Mouse (Mus musculus): Measurements from ENCODE around the gene Rdh16f2. TPM values are rescaled to one million over a fixed set of nuclear protein-coding genes. Genes with fewer than 3 reads are reported as not detected.
"Not testable (repeated sequence)": the region's sequence is repeated elsewhere in the genome, so short reads cannot be mapped to it uniquely, and the experiment has no call there.

The Rdh16f2 gene
- total RNA-seq, 2 experiments from 2014 or later, result not detected

DNA sequence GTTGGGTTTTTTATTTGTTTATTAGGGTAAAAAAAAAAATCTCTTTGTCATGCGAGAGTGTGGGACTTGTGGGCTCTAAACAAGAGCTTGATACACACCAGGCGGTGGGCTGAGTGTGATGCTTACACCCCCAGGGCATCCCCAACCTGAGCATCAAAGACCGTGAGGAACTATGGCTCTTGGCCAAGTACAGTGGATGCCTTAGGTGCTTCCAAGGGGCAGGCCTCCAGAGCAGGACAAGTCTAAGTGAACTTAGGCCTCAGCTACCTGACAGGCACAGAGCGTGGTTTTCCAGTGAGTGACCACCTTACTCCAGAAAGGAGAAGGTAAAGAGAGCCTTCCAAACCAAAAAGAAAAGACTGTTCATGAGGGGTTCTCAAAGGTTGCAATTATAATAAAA lies 20.7 kb downstream of the Rdh16f2 start:
- no peak for ATAC-seq (replicated peaks; ENCODE audit: poor library complexity, severe bottlenecking)

DNA sequence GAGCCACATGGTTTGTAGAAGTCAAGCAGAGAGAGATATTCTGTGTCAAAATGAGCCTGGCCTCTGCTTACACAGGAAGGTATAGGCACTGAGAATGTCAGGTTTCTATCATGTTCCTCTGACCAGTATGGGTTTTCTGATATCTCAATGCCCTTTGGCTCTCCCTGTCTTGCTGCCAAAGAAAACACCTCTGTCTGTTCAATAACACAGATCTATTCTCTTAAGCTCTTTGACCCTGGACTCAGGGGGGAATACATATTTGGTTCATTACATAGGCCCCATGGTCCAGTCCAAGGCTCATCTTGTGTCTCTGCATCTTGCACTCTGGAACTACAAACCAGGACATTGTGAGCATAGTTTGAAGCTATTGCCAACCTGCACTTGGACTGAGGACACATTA lies 22.3 kb downstream of the Rdh16f2 start, which contains the start of gene Rdh7:
Rdh7 (minus strand) TSS at position 213 of the 400 bp plus-strand sequence.
- no peak for ATAC-seq (replicated peaks; ENCODE audit: poor library complexity, severe bottlenecking)

DNA sequence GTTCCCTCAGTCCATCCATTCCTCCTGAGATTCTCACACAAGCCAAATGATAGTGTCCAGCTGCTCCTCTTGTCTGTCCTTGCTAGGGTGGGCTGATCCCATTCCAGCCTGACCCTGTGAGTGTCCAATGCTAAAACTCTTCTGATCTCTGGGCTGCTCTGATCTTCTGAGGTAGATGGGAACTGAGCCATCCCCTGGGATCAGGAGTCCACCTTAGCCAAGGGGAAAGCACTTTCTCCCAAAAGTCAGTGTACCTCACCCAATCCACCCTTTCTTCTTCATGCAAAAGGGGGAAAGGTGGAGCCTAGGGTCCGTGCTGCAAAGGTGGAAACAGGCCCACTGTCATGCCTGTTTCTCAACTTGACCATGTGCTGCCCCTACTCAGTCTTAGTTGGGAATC lies 25.2 kb downstream of the Rdh16f2 start:
- no peak for ATAC-seq (replicated peaks; ENCODE audit: poor library complexity, severe bottlenecking)

DNA sequence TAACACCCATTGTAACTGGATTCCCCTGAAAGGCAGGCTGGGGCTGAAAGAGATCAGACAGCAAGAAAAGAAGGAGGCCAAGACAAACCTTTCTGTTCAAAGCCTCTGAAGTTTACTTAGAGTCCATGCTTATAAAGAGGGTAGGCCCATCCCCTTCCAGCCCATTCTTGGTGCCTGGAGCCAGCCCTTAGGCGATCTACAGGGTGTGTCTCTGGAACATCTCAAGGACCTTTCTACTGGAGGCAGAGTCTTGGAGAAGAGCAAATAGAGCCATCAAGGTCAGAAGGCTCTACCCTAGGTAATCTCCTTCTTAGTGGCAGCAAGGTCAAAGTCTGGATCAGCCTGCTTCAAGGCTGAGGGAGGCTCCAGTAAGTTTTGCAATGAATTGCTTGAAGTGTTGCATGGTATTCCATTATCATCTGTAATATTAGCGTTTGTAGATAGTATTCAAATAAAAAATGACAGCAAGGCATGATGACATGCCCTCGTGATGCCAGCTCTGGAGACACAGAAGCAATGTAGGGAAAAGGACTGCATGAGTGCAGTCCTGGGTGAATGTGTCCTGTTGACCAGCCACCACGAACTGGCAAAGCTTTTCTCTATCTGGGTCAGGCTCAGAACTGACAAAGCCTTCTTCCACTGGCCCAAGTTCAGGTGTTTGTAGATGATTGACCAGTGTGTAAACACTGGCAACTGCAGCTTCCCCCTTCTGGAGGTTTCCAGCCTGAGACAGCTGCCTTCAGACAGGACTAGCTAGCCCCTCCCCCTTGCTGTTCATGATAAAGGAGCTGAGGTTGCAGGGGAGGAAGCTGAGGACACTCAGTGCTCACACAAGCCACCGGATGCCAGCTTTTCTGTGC lies 27.1 kb downstream of the Rdh16f2 start:
- peak; percentile 79 for ATAC-seq (replicated peaks; ENCODE audit: poor library complexity, severe bottlenecking)

DNA sequence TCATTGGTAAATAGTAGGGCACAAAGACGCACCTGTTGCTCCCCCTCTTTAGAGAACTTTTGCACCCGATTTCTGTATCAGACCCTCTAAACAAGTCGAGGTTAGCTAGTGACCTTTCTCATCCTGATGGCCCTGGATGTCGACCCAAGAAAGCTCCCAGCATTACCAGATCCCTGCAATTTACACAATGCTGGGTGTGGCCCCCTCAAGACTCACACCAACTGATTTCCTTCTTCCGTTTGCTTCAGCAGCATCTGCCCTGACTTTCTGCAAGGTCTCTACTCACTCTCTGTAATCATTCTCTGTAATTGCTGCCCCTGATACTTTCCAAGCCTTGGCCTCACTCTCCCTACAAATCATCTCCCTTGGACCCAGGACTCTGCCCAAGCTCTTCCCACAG lies 30.4 kb downstream of the Rdh16f2 start:
- ATAC-seq (replicated peaks; ENCODE audit: poor library complexity, severe bottlenecking), result no peak

DNA sequence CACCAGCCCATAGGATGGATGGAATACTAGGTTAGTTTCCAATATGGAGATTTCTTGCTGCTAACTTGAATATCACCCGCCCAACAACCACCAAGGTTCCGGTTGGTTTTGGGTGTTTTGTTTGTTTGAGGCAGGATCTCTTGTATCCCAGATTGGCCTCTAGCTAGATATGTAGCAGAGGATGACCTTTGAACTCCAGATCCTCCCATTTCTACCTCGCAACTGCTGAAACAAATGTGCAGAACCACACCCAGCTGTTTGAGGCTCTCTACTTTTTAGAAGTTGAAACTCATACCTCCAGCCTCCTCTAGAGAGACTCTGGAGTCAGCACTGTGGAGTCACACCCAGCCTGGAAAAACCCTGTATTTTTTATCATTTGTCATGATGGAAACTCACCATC lies 31.2 kb downstream of the Rdh16f2 start:
- ATAC-seq (replicated peaks; ENCODE audit: poor library complexity, severe bottlenecking), result no peak

DNA sequence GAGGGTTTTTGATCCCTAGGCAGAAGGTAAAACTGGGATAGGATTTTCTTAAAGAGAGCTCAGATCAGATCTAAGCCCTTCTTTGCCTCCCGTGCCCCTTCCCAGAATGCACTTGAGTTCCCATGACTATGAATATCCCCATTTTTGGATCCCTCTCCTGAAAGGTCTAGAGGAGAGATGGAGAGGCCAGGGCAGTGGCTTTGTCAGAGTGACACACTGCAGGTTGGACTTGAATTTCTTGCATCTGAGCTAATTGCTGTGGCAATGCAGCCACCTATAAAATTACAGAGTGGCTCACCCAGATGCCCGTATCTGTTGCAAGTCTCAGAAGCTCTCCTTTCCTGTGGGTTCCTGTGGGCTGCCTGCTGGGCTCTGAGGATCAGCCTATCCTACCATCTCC lies 31.9 kb downstream of the Rdh16f2 start, which contains the start of gene Sdr9c7:
Sdr9c7 (plus strand) TSS at position 301 of the 400 bp plus-strand sequence.
- ATAC-seq (replicated peaks; ENCODE audit: poor library complexity, severe bottlenecking), result no peak

DNA sequence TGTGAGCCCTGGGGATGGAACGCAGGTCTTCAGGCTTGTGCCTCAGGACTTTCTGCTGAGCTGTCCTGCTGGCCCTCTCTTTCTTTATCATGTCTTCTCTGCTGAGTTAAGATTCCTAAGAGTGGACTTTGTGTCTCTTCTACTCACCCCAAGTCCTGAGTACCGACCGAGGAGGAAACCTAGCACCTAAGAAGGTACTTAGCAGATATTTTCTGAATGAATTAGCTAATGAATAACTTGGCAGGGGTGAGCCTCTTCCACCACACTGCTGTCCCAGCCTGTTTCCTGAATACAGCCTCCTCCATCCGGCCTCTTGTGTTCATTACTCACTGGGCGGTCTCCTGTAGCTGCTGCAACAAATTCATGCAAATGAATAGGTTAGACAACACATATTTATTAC lies 33.5 kb downstream of the Rdh16f2 start:
- no peak for ATAC-seq (replicated peaks; ENCODE audit: poor library complexity, severe bottlenecking)

DNA sequence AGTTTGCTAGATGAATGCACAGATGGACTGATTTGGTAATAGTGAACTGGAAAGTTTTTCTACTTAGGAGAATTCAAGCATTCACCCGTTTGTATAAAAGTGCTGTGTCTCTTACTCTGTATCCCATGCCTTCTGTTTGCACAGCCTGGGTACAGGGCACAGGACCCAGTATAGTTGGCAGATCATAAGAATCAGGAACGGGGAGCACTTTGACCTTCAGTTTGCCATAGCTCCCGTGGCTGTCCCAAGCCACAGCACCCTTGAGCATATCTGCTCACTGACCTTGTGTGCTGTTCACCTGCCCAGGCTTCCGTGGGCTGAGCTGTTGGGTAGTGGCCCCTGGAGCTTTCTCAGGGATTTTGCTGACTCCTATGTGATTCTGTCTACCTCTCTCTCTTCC lies 35.5 kb downstream of the Rdh16f2 start:
- no peak for ATAC-seq (replicated peaks; ENCODE audit: poor library complexity, severe bottlenecking)

DNA sequence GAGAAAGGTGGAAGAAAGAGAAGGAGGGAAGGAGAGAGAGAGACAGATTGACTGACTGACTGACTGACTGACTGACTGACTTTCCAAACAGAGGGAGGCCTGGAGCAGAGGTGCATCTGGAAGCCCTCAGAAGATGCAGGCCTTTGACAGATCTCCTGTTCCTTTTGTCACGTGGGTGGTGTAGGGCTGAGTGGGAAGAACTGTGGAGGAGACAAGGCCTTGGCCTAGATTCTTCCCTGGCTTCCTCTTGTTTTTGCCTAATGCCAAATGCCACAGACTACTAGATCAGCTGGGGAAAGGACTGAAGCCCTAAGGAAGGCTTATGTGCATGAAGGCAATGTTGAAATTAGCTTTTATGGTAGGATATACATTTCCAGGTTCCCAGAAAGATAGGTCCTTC lies 36.8 kb downstream of the Rdh16f2 start:
- ATAC-seq (replicated peaks; ENCODE audit: poor library complexity, severe bottlenecking), result no peak

DNA sequence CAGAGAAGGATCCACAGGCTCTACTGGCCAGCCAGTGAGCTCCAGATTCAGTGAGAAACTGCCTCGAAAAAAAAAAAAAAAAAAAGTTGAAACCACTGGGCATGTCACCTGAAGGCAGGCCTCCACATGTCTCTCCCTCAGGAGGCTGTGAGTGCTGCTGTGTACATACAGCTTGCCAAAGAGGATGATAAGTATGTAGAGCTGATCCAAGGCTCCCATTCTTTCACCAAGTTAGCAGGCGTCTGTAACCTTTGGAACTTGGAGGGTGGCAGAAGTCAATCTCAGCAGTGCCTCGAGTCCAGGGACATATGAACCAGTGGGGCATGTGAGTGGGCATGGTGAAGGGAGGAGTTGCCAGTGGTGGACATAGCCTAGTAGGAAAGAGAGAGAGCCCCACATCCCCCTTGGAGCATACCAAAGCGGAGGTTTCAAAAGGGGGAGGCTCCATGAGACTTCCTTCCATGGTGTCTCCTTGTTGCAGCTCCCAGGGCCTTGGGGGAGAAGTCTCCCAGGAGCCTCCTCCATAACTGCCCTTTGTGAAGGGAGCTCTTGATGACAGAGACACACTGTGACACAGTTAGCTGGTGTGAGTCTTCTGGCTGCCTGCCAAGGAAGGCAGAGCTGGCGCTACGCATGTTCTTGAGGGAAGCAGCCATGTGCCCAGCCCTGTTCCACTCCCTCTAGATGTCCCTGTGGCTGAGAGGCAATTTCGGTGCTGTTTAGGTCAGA lies 38.6 kb downstream of the Rdh16f2 start:
- ATAC-seq (replicated peaks; ENCODE audit: poor library complexity, severe bottlenecking), result no peak

DNA sequence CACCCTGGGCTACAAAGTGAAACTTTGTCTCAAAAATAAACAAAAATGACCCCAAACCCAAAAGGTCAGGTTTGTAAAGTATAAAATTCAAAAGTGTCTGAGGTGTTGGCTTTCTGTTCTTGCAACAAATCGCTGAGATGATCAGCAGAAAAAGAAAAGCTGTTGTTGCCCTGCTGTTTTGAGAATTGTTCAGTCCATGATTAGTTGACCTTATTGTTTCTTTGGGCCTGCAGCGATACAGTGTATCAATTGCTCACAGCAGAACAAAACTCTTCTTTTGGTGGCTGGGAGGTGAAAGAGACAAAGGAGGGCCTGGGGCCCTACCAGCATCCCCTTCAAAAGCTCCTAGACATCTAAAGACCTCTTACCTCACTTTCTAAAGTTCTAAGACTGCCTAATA lies 39.9 kb downstream of the Rdh16f2 start:
- no peak for ATAC-seq (replicated peaks; ENCODE audit: poor library complexity, severe bottlenecking)

DNA sequence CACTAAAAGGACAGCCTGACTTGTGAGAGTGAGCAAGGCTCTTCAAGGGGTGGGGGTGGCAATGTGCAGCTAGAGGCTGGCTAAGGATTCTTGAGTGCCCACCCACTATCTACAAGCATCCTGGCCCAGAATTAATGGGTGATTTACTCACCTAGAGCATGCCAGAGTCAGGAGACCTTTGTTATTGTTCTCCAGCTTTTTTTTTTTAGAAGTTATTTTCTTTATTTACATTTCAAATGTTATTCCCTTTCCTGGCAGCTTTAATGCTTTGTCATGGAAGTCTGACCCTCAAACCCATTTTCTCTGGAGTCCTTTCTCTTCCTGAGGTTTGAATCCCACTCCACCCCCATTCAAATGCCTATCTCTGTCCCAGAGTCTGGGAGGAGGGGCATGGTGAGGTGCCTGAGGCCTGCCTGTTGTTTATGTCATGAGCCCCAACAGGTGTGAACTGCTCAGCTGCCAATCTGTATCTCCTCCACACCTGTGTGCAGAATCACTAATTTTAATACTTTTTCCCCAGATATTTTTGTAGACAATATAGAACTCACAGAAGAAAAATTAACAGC lies 41.2 kb downstream of the Rdh16f2 start:
- ATAC-seq (replicated peaks; ENCODE audit: poor library complexity, severe bottlenecking), result no peak

DNA sequence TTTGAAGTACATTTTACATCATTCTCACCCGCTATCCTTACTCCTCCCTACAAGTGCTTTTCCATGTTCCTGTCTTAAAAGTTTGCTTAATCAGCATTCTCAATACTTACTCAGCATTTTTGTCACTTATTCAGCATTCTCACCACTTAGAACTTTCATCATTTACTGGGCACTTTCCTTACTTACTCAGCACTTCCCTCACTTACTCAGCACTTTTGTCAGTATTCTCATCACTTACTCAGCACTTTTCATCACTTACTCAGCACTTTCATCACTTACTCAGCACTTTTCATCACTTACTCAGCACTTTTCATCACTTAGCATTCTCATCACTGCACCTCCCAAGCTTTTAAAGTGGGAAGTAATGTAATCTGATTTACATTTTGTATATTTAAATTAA lies 49.3 kb downstream of the Rdh16f2 start:
- no peak for ATAC-seq (replicated peaks; ENCODE audit: poor library complexity, severe bottlenecking)

DNA sequence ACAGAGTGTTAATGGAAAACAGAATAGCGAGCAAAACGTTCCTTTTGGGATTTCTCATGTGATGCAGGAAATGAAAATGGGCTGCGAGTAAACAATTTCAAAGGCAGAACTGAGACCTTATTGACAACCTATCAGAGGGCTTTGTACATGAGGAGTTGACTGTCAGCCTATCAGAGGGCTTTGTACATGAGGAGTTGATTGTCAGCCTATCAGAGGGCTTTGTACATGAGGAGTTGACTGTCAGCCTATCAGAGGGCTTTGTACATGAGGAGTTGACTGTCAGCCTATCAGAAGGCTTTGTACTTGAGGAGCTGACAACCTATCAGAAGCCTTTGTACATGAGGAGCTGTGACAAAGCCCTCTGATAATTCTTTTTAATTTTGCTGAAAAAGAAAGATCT lies 50.9 kb downstream of the Rdh16f2 start:
- ATAC-seq (replicated peaks; ENCODE audit: poor library complexity, severe bottlenecking), result not testable (repeated sequence)

DNA sequence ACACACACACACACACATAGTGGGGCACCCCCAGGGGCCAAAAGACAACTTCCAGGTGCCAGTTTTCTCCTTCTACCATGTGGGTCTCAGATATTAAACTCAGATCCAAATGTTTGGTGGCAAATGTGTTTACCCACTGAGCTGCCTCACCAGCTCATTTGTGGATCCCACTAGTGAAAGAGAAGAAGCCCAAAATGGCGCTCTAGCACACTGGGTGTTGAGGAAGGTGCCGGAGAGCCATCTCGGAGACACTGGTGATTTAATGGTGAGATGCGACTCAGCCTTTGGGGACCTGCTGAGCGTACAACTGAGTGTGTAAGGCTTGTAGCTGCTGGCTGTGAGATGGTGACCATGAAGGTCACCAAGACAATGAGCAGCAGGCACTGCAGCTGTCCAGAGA lies 51.4 kb downstream of the Rdh16f2 start:
- ATAC-seq (replicated peaks; ENCODE audit: poor library complexity, severe bottlenecking), result no peak

DNA sequence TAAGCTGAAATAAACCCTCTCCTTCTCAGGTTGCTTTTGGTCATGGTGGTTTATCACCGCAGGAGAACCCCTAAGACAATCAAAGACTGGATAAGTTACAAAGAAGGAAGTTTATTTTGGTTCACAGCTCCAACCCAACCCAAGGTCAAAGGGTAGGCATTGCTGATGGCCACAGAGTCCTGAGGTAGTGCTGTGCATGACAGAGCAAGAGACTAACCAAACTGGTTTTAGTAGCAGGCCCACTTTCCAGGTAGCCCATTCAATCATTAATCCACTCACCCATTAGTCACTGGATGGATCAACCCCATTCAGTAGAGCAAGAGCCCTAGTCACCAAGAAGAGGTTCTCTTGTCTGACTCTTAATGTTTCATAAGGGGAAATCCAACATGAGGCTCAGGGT lies 56.0 kb downstream of the Rdh16f2 start:
- ATAC-seq (replicated peaks; ENCODE audit: poor library complexity, severe bottlenecking), result no peak

DNA sequence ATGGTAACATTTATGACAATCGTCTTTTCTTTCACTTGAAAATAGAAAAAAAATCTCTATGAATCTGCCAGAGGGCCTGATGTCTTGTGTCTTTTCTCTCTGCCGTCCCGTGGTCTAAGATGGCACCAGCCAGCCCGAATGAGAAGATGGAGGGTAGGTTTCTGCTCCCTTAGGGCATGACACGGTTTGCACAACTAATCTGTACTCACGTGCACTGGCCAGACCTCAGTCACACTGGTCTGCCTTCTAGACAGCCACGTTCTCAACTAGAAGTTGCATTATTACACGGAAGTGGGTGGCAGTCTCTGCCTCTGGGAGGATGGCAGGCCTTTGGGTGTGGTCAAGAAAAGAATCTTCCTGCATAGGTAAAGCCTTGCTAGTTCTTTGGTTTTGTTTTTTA lies 56.8 kb downstream of the Rdh16f2 start:
- ATAC-seq (replicated peaks; ENCODE audit: poor library complexity, severe bottlenecking), result no peak

DNA sequence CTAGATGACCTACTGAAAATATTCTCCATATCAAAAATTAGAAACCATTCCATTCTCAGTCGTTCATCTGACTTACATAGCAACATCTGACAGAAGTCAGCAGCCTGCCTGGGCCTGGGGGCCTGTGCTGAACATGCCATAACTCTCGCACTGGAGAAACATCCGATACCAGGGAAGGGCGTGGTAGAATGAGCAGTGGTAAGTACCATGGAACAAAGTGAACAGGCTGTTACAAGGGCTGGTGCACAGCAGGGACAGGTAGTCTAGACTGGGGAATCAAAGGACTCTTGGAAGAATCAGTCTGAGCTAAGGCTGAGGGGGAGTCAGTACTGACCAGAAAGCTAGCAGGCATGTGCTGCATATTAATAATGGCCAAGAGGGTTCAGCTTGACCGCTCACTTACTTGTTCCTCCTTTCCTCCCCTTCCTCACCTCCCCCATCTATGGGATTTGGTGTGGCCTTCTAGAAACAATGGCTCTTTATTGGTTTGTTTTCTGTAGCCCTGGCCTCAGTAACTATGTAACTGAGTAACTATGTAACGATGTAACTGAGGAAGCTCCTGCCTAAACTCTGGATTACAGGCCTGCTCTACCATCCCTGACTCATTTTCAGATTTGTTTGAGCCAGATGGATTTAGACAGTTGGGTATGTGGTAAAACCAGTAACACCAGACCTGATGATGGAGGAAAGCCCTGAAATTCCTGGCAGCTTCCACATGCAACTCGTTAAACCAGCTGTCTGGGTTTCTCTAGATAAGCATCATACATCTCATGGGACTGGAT lies 58.5 kb downstream of the Rdh16f2 start:
- no peak for ATAC-seq (replicated peaks; ENCODE audit: poor library complexity, severe bottlenecking)
